Mouse (Mus musculus): ENCODE data around the gene Adamts7.
A peak's percentile ranks its signal among the peaks of the same experiment; 100 is the strongest.

The Adamts7 gene

DNA sequence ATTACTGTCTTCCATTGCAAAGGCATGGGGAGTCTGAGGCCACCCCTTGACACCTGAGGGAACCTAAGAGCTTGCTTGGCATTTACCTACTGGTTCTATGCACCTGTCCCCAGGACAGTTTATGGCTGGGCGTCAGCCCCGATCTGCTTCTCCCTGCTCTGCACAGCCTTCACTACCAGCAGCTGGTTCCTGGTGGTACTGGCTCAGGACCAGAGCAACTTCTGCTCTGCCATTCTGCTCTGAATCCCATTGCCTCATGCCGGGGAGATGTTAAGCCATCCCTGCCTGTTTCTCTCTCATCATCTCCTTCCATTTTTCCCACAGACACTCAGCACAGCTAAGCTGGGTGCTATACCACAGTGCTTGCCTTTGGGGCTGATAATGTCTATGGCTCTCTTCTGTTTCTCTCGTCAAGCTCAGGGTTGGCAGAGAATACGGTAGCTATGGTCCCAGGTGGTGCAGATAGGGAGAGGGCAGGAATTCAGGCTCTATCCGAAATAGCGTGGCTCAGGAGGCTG is 35.1 kb downstream of the Adamts7 start:
- DNase-seq (ENCODE audit: low spot score in 2 of 2), result no peak

DNA sequence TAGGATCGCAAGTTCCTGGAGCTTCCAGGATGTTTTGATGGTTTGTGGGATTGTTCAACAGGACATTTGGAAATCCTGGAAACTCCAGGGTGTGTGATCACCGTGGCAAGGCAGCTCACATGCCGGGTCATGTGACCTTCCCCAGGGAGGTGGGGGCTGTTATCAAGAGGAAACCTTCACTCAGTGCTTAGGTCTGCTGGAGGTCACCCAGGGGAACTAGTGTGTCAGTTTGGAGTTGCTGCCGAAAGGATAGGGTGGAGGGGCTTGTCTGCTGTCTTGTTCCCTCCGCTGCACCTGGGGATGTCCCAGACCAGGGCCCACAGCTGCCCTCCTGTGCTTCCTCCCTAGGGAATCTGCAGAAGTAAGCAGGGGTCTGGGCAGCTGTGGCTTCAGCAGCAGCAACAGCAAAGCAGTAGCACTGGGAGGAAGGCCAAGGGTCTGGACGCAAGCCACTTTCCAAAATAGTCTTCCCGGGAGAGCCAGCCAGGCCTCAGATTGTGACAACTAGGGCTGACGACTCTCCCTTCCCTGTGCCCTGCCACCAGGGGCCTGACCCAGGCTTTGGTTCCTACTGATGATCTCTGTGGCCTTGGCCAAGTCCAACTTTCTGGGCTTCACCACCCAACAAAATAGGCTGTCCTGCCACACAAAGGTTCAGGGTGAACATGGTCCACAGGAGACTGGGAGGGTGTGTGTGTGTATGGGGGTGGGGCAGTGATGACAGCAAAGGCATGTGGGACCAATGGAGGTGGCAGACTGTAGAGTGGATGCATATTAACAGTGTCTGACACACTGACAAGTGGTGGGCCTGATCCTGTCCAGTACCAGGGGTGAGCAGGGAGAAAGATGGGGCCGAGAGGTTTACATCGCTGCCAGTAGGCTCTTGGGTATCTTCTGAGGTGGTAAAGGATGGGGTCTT is 35.9 kb downstream of the Adamts7 start:
- DNase-seq (ENCODE audit: low spot score in 2 of 2), result no peak

DNA sequence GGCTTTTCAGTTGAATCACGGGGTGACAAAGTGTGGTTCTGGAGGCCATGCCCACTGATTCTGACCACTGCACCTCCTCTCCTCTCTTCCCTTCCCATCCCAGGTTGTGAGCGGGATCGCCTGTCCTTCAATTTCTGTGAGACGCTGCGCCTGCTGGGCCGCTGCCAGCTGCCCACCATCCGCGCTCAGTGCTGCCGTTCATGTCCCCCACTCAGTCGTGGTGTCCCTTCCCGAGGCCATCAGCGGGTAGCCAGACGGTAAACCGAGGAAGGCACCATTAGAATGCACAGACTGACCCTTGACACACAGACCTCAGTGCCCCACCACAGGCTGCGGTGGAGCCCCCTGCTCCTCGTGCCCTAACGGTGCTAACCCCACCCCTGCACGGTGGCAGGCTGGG is 36.7 kb downstream of the Adamts7 start:
- DNase-seq (ENCODE audit: low spot score in 2 of 2), result no peak

DNA sequence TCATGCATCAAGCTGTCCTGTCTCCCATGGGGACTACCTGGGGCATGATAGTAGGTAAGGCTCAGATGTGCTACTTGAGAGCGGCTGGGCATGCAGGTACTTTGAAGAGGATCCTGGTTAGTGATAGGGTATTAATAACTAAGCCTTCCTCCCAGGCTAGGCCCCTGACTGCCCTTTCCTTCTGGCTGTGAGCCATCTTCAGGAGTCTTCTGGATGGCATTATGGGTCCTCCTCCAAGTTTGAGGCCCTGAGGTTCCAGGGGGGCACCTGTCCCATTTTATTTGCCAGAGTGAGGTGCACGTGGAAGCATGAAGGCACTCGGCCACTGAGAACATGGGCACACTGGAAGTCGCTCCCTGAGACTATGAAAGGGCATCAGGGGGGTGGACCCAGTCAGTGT is 37.6 kb downstream of the Adamts7 start:
- no peak for DNase-seq (ENCODE audit: low spot score in 2 of 2)

GRCm38 (mm10) chr9:90201096-90201495 is 38.2 kb downstream of the Adamts7 start:
- DNase-seq (ENCODE audit: low spot score in 2 of 2), result no peak

- DNase-seq (ENCODE audit: low spot score in 2 of 2), result no peak
These were observed 38.7 kb downstream of the Adamts7 start for GRCm38 (mm10) chr9:90201541-90201940.

- DNase-seq (ENCODE audit: low spot score in 2 of 2), result no peak
These were observed 40.4 kb downstream of the Adamts7 start for GRCm38 (mm10) chr9:90203233-90203632.

GRCm38 (mm10) chr9:90204396-90204915 is 41.6 kb downstream of the Adamts7 start:
- no peak for DNase-seq (ENCODE audit: low spot score in 2 of 2)

DNA sequence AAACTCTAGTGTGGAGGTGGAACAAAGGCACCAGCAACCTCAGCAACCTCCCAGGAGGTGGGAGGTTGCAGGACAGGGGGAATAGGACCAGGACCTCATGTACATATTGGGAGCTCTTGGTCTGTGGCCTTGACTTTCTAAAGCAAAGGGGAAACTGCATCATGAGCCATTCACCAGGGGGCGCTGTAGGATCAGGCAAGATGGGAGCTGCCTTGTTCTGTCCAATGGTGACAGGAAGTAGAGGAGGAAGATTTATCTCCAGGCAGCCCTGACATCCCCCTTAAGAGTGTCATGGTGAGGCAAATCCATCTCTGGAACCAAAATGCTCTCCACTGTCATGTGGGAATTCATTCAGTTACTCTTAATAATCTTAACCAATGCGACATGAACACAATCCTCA is 43.6 kb downstream of the Adamts7 start:
- DNase-seq (ENCODE audit: low spot score in 2 of 2), result peak; percentile 71 to 78

GRCm38 (mm10) chr9:90207808-90208207 is 44.9 kb downstream of the Adamts7 start:
- no peak for DNase-seq (ENCODE audit: low spot score in 2 of 2)

- DNase-seq (ENCODE audit: low spot score in 2 of 2), result no peak
These were observed 45.8 kb downstream of the Adamts7 start for GRCm38 (mm10) chr9:90208655-90209054.

- no peak for DNase-seq (ENCODE audit: low spot score in 2 of 2)
These were observed 50.3 kb downstream of the Adamts7 start for GRCm38 (mm10) chr9:90213127-90213526.

DNA sequence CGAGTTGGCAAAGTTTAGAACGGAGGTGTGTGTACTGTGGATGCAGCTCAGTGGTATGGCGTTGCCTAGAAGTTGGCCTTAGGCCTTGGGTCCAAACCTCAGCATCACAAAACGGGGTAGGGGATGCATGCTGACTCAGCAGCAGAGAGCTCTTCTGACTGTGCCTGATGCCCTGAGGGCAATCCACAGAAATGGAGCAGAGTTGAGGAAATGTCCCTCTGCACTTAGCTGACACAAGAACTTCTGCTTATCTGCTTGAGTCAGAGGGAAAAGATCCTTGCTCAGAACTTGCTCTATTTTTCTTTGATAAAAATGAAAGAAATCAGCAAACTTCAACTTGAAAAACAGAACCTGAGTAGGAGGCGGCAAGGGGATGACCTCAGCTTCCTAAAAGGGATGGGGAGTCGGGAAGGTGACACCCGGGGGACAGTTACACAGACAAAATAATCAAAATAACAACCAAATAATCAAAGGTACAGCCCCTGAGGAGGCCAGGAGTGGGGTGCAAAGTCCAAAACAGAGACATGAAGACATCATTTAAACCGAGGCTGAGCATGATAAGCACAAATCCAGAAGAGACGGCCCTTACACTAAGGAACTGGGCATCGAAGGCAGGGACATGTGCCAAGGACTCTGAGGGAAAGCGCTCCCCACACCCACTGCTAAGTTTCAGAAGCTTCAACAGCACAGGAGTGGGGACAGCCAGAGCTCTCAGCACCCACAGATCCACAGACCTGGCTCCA is 53.6 kb downstream of the Adamts7 start:
- no peak for DNase-seq (ENCODE audit: low spot score in 2 of 2)

- DNase-seq (ENCODE audit: low spot score in 2 of 2), result no peak
These were observed 54.6 kb downstream of the Adamts7 start for GRCm38 (mm10) chr9:90217501-90217900.

- DNase-seq (ENCODE audit: low spot score in 2 of 2), result no peak
These were observed 59.4 kb downstream of the Adamts7 start for GRCm38 (mm10) chr9:90222275-90222674.

DNA sequence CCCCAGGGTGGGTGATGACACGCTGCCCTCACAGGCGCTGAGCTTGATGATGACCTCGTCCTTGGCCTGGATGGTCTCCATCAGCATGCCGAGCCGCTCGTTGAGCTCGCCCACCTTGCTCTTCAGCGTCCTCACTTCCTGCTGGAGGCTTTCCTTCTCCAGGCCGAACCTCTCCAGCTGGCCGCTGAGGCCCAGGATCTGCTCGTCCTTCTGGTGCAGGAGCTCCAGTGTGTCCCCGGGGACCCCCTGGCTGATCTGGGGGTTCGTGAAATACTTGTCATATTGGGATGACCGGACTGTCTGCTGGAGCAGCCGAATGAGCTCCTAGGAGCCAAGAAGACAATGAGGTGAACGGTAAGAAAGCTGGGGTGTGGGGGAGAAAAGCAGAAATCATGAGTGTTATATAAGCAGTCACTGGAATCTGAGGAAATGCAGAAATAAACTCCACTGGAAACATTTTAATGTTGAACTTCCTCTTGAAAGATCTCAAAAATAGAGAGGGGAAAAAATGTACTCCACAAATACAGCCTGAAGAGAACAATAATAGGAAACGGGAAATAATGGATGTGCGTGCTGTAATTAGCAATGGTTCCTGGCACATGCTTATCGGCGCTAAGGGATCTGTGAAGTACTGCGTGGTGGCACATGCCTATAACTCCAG is 63.3 kb downstream of the Adamts7 start:
- DNase-seq (ENCODE audit: low spot score in 2 of 2), result no peak

GRCm38 (mm10) chr9:90226742-90227096 is 63.9 kb downstream of the Adamts7 start:
- no peak for DNase-seq (ENCODE audit: low spot score in 2 of 2)

GRCm38 (mm10) chr9:90227171-90227570 is 64.3 kb downstream of the Adamts7 start:
- no peak for DNase-seq (ENCODE audit: low spot score in 2 of 2)

- DNase-seq (ENCODE audit: low spot score in 2 of 2), result no peak
These were observed 70.2 kb downstream of the Adamts7 start for GRCm38 (mm10) chr9:90232781-90233690.

DNA sequence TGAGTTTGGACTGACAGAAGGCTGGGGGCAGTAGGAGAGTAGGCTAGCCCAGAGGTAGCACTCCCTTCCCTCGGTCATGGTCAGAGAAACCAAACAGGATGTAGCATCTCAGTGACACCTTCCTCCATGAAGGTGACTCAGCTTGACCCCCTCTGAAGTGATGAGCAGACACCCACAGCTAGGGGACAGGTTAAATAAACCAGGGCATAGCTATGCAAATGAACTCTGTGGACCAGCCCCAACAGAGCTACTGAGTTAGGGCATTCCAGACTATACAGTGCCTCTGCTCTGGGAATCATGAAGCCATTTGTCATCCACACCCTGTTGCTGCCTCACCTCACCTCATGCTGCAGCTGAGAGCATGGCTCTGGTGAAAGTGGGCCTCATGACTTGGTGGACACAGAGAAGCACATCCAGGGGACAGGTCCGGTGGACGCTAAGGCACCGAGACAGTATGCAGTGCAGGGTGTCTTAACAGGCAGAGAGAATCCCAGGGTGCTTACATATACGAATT is 71.1 kb downstream of the Adamts7 start:
- peak; percentile 47 to 69 for DNase-seq (ENCODE audit: low spot score in 2 of 2)

GRCm38 (mm10) chr9:90234786-90235185 is 71.9 kb downstream of the Adamts7 start:
- DNase-seq (ENCODE audit: low spot score in 2 of 2), result no peak
